8 mouse cellular contexts compared by ENCODE assay signal in genomic region chrX:160170150-160170549, GRCm38 (mm10). TPM values are rescaled to one million over a fixed set of nuclear protein-coding genes. Genes with fewer than 3 reads are reported as not detected.
DNase-seq lines count a peak whose midpoint lies in the region; ATAC-seq and TF ChIP-seq lines count a peak whose summit lies in the region.
"Had no signal": no experiment of that assay in that cellular context is flagged by ENCODE, and none has a peak within 500 bp of the region (broad histone marks: within the 10 kb centered on the region; RNA-seq: fewer than 3 reads in every experiment).

No protein-coding gene starts in this region.

- no peaks in the 10 kb centered on the region for H3K9me3 ChIP-seq in embryonic facial prominence, embryonic 10.5 days
- H3K9me3 ChIP-seq in liver, embryonic 14.5 days (ENCODE audit: control insufficient read depth, low read length) = no peaks in the 10 kb centered on the region
- H3K9me3 ChIP-seq: hindbrain, embryonic 15.5 days had no signal

- no peak for TF ChIP-seq EP300 in liver, embryonic 14.5 days (IDR thresholded peaks at IDR 0.05; ENCODE audit: low read depth)

- WGBS in embryonic facial prominence, embryonic 10.5 days = 22% methylated on average over 3 of the region's 3 CpGs
- WGBS in liver, embryonic 14.5 days (ENCODE audit: insufficient replicate concordance) = 12% methylated on average over 2 of the region's 3 CpGs

- peaks cover 35% of the 10 kb centered on the region for H3K27me3 ChIP-seq in embryonic facial prominence, embryonic 10.5 days (replicated peaks; ENCODE audit: low read depth, poor library complexity, severe bottlenecking)
- no peaks in the 10 kb centered on the region for H3K27me3 ChIP-seq in liver, embryonic 14.5 days (ENCODE audit: control insufficient read depth, insufficient read depth, low read length)
- H3K27me3 ChIP-seq: hindbrain, embryonic 15.5 days had no signal

- TF ChIP-seq CTCF in liver, embryonic 14.5 days (IDR thresholded peaks at IDR 0.05; ENCODE audit: low read depth) = peak; percentile 67

- H3K36me3 ChIP-seq in embryonic facial prominence, embryonic 10.5 days (replicated peaks) = no peaks in the 10 kb centered on the region
- H3K36me3 ChIP-seq in liver, embryonic 14.5 days (replicated peaks; ENCODE audit: control insufficient read depth, insufficient read depth, low read depth) = no peaks in the 10 kb centered on the region
- H3K36me3 ChIP-seq: hindbrain, embryonic 15.5 days had no signal

- no peak overlapping the region for H3K4me3 ChIP-seq in embryonic facial prominence, embryonic 10.5 days
- H3K4me3 ChIP-seq in liver, embryonic 14.5 days (ENCODE audit: insufficient read depth in 1 of 2, low read depth in 2 of 2, low read length in 2 of 2) = no peak overlapping the region
- H3K4me3 ChIP-seq: hindbrain, embryonic 15.5 days had no signal

- no peak overlapping the region for H3K27ac ChIP-seq in embryonic facial prominence, embryonic 10.5 days (replicated peaks)
- H3K27ac ChIP-seq in liver, embryonic 14.5 days = no peak overlapping the region
- H3K27ac ChIP-seq: hindbrain, embryonic 15.5 days had no signal

- no peak overlapping the region for H3K4me2 ChIP-seq in liver, embryonic 14.5 days (ENCODE audit: low read depth)
- H3K4me2 ChIP-seq: hindbrain, embryonic 15.5 days had no signal

- no peak for ATAC-seq in liver, embryonic 14.5 days (ENCODE audit: insufficient read depth)

- H3K4me1 ChIP-seq in embryonic facial prominence, embryonic 10.5 days = 0 out of 2 replicates have a peak, but pooled peaks cover 2% of the 10 kb centered on the region
- H3K4me1 ChIP-seq in liver, embryonic 14.5 days (replicated peaks; ENCODE audit: control insufficient read depth in 2 of 2, insufficient read depth in 2 of 2, low read length in 1 of 2) = no peaks in the 10 kb centered on the region
- H3K4me1 ChIP-seq: hindbrain, embryonic 15.5 days had no signal

- peak; percentile 61 for DNase-seq in urinary bladder, postnatal 14 days (ENCODE audit: low spot score)
- no peak for DNase-seq in urinary bladder, adult 2 months (ENCODE audit: low spot score)
- peak; percentile 18 for DNase-seq in adrenal gland, adult 8-10 months
- DNase-seq in embryonic facial prominence, embryonic 10.5 days (ENCODE audit: low spot score) = peak; percentile 50
- DNase-seq in kidney, postnatal 10 days = peak; percentile 74
- peak; percentile 3 to 11 (median 7) for DNase-seq in liver, embryonic 14.5 days (ENCODE audit: low read depth in 3 of 3, low spot score in 3 of 3)
- peak; percentile 11 for DNase-seq in right cerebral cortex, postnatal 25 days

- no peak overlapping the region for H3K9ac ChIP-seq in liver, embryonic 14.5 days (replicated peaks)
- H3K9ac ChIP-seq: hindbrain, embryonic 15.5 days had no signal

RNA-seq across cellular contexts. Expression of gene Pdha1, which starts 31.9 kb away (rescaled TPM):
- 168 and 173 TPM in 2 replicates for polyA plus RNA-seq in urinary bladder, adult 2 months (2012; rRNA removed)
- total RNA-seq in adrenal gland, adult 8-10 months (2022) = 100 to 1,000 TPM; 154 to 303 (median 223) TPM
- polyA plus RNA-seq in embryonic facial prominence, embryonic 10.5 days (2016; fragmentation: Nextera tagmentation; extraction: Ambion mirVana) = 97.0 and 97.3 TPM in 2 replicates
- polyA plus RNA-seq in liver, embryonic 14.5 days (2012; rRNA removed) = 21.2 and 34.8 TPM in 2 replicates
- 51.2 and 53.4 TPM in 2 replicates for polyA plus RNA-seq in liver, embryonic 14.5 days (2014; fragmentation: Nextera tagmentation; extraction: Ambion mirVana)
